Mouse (Mus musculus) MEL (cell line): ENCODE results near the gene Lmntd1. TPM values are rescaled to one million over a fixed set of nuclear protein-coding genes. Genes with fewer than 3 reads are reported as not detected.
A peak's percentile ranks its signal among the peaks of the same experiment; 100 is the strongest.

ENCODE experiments used
- DNase-seq: peaks from one replicate; pipeline ENCODE4 v3.0.0; 2011; ENCODE audit warnings: low read depth, low spot score
- H3K27ac ChIP-seq: 2 replicates; pipeline ENCODE4 v1.5.1; 2012; ENCODE audit warnings: low read depth, mild to moderate bottlenecking, control low read depth, low read length, moderate library complexity; ENCODE audit not compliant: control insufficient read depth
- H3K27me3 ChIP-seq, 2 experiments: fragments of 150-350 bp in 1 of 2; sonication (generic) in 1 of 2; 2 replicates each; pipeline ENCODE4 v1.6.1; 2012; ENCODE audit warnings: low read length in 2 of 2, mild to moderate bottlenecking in 2 of 2, improper control_type of control experiment in 1 of 2, moderate library complexity in 1 of 2; ENCODE audit not compliant: insufficient read depth in 2 of 2, control insufficient read depth in 1 of 2
- H3K36me3 ChIP-seq, 2 experiments: 2 replicates each; pipeline ENCODE4 v1.6.1; 2012 to 2014; ENCODE audit warnings: low read length in 2 of 2, improper control_type of control experiment in 1 of 2, inconsistent platforms in 1 of 2, mild to moderate bottlenecking in 1 of 2; ENCODE audit not compliant: insufficient read depth in 2 of 2, control insufficient read depth in 1 of 2
- H3K4me1 ChIP-seq, 2 experiments: fragments of 150-350 bp in 1 of 2; sonication (generic) in 1 of 2; 2 replicates each; pipeline ENCODE4 v1.6.1; 2012; ENCODE audit warnings: low read length in 2 of 2, improper control_type of control experiment in 1 of 2, mild to moderate bottlenecking in 1 of 2; ENCODE audit not compliant: insufficient read depth in 2 of 2, control insufficient read depth in 1 of 2
- H3K4me3 ChIP-seq, 2 experiments: fragments of 150-350 bp in 1 of 2; sonication (generic) in 1 of 2; 2 replicates each; pipeline ENCODE4 v1.5.1; 2012; ENCODE audit warnings: low read depth in 2 of 2, low read length in 2 of 2, mild to moderate bottlenecking in 2 of 2, moderate library complexity in 2 of 2, control low read depth in 1 of 2, improper control_type of control experiment in 1 of 2; ENCODE audit not compliant: control insufficient read depth in 1 of 2, insufficient read depth in 1 of 2
- H3K79me2 ChIP-seq: 2 replicates; pipeline ENCODE4 v1.6.1; 2012; ENCODE audit warnings: mild to moderate bottlenecking, low read length, moderate library complexity; ENCODE audit not compliant: control insufficient read depth, poor library complexity, insufficient read depth
- H3K9ac ChIP-seq: 2 replicates; pipeline ENCODE4 v1.6.1; 2012; ENCODE audit warnings: low read depth, mild to moderate bottlenecking, control low read depth, low read length, moderate library complexity; ENCODE audit not compliant: control insufficient read depth, poor library complexity, severe bottlenecking
- H3K9me3 ChIP-seq: fragments of 150-350 bp; sonication (generic); replicated peaks from 2 replicates; pipeline ENCODE4 v1.6.1; 2012; ENCODE audit warnings: mild to moderate bottlenecking, low read length, improper control_type of control experiment, moderate library complexity; ENCODE audit not compliant: insufficient read depth
- CHD1 ChIP-seq: IDR thresholded peaks from 2 replicates; pipeline ENCODE4 v1.6.1; 2012; ENCODE audit warnings: low read depth, mild to moderate bottlenecking, inconsistent platforms, low read length, improper control_type of control experiment
- CTCF ChIP-seq, 3 experiments: IDR thresholded peaks in 2 of 3; conservative IDR thresholded peaks in 1 of 3; 2 replicates each; pipeline ENCODE4 v1.5.1; 2011 to 2012; ENCODE audit warnings: low read length in 3 of 3, low read depth in 2 of 3, mild to moderate bottlenecking in 2 of 3, improper control_type of control experiment in 1 of 3, inconsistent platforms in 1 of 3, mixed read lengths in 1 of 3, moderate library complexity in 1 of 3; ENCODE audit not compliant: control insufficient read depth in 1 of 3, insufficient read depth in 1 of 3, poor library complexity in 1 of 3, severe bottlenecking in 1 of 3
- ELF1 ChIP-seq: IDR thresholded peaks from 2 replicates; pipeline ENCODE4 v1.6.1; 2014; ENCODE audit warnings: low read depth, mild to moderate bottlenecking, inconsistent platforms, low read length, improper control_type of control experiment, moderate library complexity
- GABPA ChIP-seq: IDR thresholded peaks from 2 replicates; pipeline ENCODE4 v1.6.1; 2012; ENCODE audit warnings: low read depth, mild to moderate bottlenecking, inconsistent platforms, low read length, improper control_type of control experiment, moderate library complexity
- KAT2A ChIP-seq: conservative IDR thresholded peaks from 2 replicates; pipeline ENCODE4 v1.6.1; 2012; ENCODE audit warnings: low read depth, low read length, improper control_type of control experiment, inconsistent platforms
- MAX ChIP-seq: IDR thresholded peaks from 2 replicates; pipeline ENCODE4 v1.6.1; 2011; ENCODE audit warnings: low read length, improper control_type of control experiment
- MEF2A ChIP-seq: IDR thresholded peaks from 2 replicates; pipeline ENCODE4 v1.6.1; 2014; ENCODE audit warnings: low read depth, mild to moderate bottlenecking, inconsistent platforms, low read length, improper control_type of control experiment; ENCODE audit not compliant: poor library complexity, insufficient replicate concordance, severe bottlenecking; ENCODE audit errors: extremely low read depth
- MXI1 ChIP-seq: IDR thresholded peaks from 2 replicates; pipeline ENCODE4 v1.6.1; 2011; ENCODE audit warnings: mild to moderate bottlenecking, low read depth, low read length, improper control_type of control experiment
- MYB ChIP-seq: IDR thresholded peaks from 2 replicates; pipeline ENCODE4 v1.6.1; 2011; ENCODE audit warnings: mild to moderate bottlenecking, low read depth, low read length, improper control_type of control experiment
- MYC ChIP-seq: IDR thresholded peaks from 2 replicates; pipeline ENCODE4 v1.6.1; 2011; ENCODE audit warnings: low read depth, mild to moderate bottlenecking, low read length, improper control_type of control experiment, moderate library complexity
- NELFE ChIP-seq: IDR thresholded peaks from 2 replicates; pipeline ENCODE4 v1.6.1; 2011; ENCODE audit warnings: low read depth, low read length, improper control_type of control experiment
- POLR2AphosphoS2 ChIP-seq: IDR thresholded peaks from 2 replicates; pipeline ENCODE4 v1.6.1; 2011; ENCODE audit warnings: low read length, improper control_type of control experiment
- RAD21 ChIP-seq: IDR thresholded peaks from 2 replicates; pipeline ENCODE4 v1.6.1; 2011; ENCODE audit warnings: mild to moderate bottlenecking, low read depth, low read length, improper control_type of control experiment
- TBP ChIP-seq: IDR thresholded peaks from 2 replicates; pipeline ENCODE4 v1.8.0; 2011; ENCODE audit warnings: low read depth, low read length, improper control_type of control experiment
- TCF12 ChIP-seq: IDR thresholded peaks from 2 replicates; pipeline ENCODE4 v1.6.1; 2014; ENCODE audit warnings: low read depth, mild to moderate bottlenecking, inconsistent platforms, low read length, improper control_type of control experiment, moderate library complexity
- USF2 ChIP-seq, 2 experiments: IDR thresholded peaks; 2 replicates each; pipeline ENCODE4 v1.6.1; 2011 to 2012; ENCODE audit warnings: improper control_type of control experiment in 2 of 2, low read length in 2 of 2, borderline replicate concordance in 1 of 2, inconsistent platforms in 1 of 2, low read depth in 1 of 2, mild to moderate bottlenecking in 1 of 2; ENCODE audit not compliant: insufficient read depth in 1 of 2
- ZKSCAN1 ChIP-seq: IDR thresholded peaks from 2 replicates; pipeline ENCODE4 v1.6.1; 2012; ENCODE audit warnings: low read depth, mild to moderate bottlenecking, inconsistent platforms, low read length, improper control_type of control experiment, moderate library complexity
- ZMIZ1 ChIP-seq: IDR thresholded peaks from 2 replicates; pipeline ENCODE4 v1.6.1; 2012; ENCODE audit warnings: low read depth, mild to moderate bottlenecking, inconsistent platforms, low read length, improper control_type of control experiment, moderate library complexity
- polyA plus RNA-seq, 2 experiments: library from polyadenylated mRNA; stranded (reverse) in 1 of 2; unstranded in 1 of 2; fragments of >175 nt in 1 of 2; fragments of >200 nt in 1 of 2; gene quantifications; 2 replicates each; pipeline versions ENCODE4 v1.2.1 to v1.2.4; 2012; ENCODE audit warnings: low replicate concordance in 2 of 2, low read depth in 1 of 2; ENCODE audit not compliant: insufficient read length in 2 of 2, insufficient read depth in 1 of 2, missing spikeins in 1 of 2
- total RNA-seq: library from RNA; depleted of rRNA; stranded (reverse); fragments of 300-350 nt; gene quantifications from 2 replicates; pipeline ENCODE4 v1.2.3, GENCODE M21; 2012

Gene Lmntd1
- total and polyA plus RNA-seq, 3 experiments, result not detected

GRCm38 (mm10) chr6:145348196-145348915, 265.8 kb downstream of the Lmntd1 start (continued):
- no peak for TF ChIP-seq CHD1
- TF ChIP-seq USF2 (IDR thresholded peaks at IDR 0.05; ENCODE audit: borderline replicate concordance in 1 of 2, insufficient read depth in 1 of 2, low read depth in 1 of 2, low read length in 2 of 2), result no peak
- TF ChIP-seq KAT2A, result no peak
- TF ChIP-seq ZMIZ1, result no peak
- peak; percentile 67 to 89 (median 87) for TF ChIP-seq CTCF (IDR thresholded peaks at IDR 0.05 in 2 of 3, conservative IDR thresholded peaks at IDR 0.05 in 1 of 3; ENCODE audit: control insufficient read depth in 1 of 3, insufficient read depth in 1 of 3, low read depth in 2 of 3, low read length in 3 of 3, poor library complexity in 1 of 3, severe bottlenecking in 1 of 3)
- no peak for TF ChIP-seq GABPA
- no peak for TF ChIP-seq ELF1
- TF ChIP-seq RAD21, result peak; percentile 74
- TF ChIP-seq MYB, result no peak
- TF ChIP-seq MYC, result 0 out of 2 replicates have a peak, but pooled peaks have one; percentile 41
- no peak for TF ChIP-seq TCF12
- no peak for TF ChIP-seq NELFE
- TF ChIP-seq MAX, result peak; percentile 84
- TF ChIP-seq POLR2AphosphoS2, result no peak
- TF ChIP-seq TBP, result no peak
- no peak for TF ChIP-seq MEF2A
- TF ChIP-seq ZKSCAN1, result no peak
- TF ChIP-seq MXI1, result 0 out of 2 replicates have a peak, but pooled peaks have one; percentile 31

GRCm38 (mm10) chr6:145347641-145348040, 266.5 kb downstream of the Lmntd1 start:
- Histone ChIP-seq H3K27ac (no peak overlapping the region), H3K27me3 (no peaks in the 10 kb centered on the region), H3K4me3 (no peak overlapping the region), H3K79me2 (no peaks in the 10 kb centered on the region), H3K4me1 (peaks cover 0 to 3% of the 10 kb centered on the region in 2 experiments; a peak in 1 of 4 replicates), H3K9me3 (no peaks in the 10 kb centered on the region), H3K36me3 (no peaks in the 10 kb centered on the region), H3K9ac (no peak overlapping the region)
- no peak for DNase-seq
- TF ChIP-seq ZMIZ1, result no peak
